Mouse (Mus musculus): ENCODE results near the gene Ank2. TPM values are rescaled to one million over a fixed set of nuclear protein-coding genes. Genes with fewer than 3 reads are reported as not detected.

The Ank2 gene
- polyA plus RNA-seq, 1 experiment: 1.1 TPM

DNA sequence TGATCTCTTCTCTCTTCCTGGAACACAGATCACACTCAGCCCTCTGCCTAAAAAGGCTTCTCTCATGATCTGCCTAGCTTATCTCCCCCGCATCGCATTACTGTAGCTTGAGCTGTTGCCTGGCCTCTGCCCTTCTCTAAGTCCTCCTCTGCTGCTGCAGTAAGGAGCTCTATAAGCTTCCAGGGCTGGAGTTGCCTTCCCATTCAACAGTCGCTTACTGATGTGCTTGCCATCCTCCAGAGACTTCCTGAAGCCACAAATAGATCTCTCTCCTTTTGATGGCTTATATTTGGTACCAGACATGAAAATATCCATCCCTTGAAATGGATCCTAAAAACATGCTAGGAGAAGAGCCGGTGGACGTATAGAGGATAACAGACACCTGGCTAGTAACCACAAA lies 290.3 kb downstream of the Ank2 start:
- TF ChIP-seq POLR2A (IDR thresholded peaks at IDR 0.05; ENCODE audit: low read depth, low read length): no peak
- no peak for TF ChIP-seq CTCF (IDR thresholded peaks at IDR 0.05; ENCODE audit: extremely low read depth, insufficient read length, insufficient replicate concordance, low read depth, low read length)
- 84% methylated on average over 5 of the region's 5 CpGs for WGBS
- H3K36me3 ChIP-seq (ENCODE audit: control insufficient read depth, insufficient read depth, low read length): no peaks in the 10 kb centered on the region
- no peaks in the 10 kb centered on the region for H3K4me1 ChIP-seq (ENCODE audit: control insufficient read depth, insufficient read depth, insufficient read length, low read length)
- H3K27ac ChIP-seq (ENCODE audit: insufficient read depth, low read depth, low read length): no peak overlapping the region
- no peak overlapping the region for H3K4me3 ChIP-seq (ENCODE audit: low read depth, low read length)
- H3K27me3 ChIP-seq (ENCODE audit: control insufficient read depth, insufficient read depth, low read length): no peaks in the 10 kb centered on the region

DNA sequence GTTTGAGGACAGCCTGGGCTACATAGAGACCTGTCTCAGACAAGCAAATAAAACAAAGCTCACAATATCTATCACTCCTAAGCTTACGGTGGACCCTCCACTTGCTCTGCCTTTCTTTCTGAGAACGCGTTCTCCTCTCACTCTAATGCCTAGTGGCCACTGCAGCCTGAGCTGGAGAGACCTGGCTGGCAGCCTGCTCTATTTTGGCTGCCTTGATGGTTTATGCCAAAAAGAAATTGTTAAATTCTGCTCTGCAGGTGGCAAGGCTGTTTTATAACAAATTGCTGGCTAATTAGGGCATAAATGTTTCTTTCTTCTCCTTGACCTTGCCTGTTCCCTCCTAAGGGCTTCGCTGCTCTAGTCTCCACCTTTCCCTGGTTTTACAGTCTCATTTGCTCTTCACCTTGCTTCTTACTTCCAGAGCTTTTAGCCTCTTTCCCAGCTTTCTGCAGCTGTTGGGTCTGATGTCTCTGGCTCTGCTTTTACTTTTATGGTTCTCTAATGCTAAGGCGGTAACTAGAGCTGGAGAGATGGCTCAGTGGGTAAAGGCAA lies 293.2 kb downstream of the Ank2 start:
- Histone ChIP-seq H3K4me1 (ENCODE audit: control insufficient read depth, insufficient read depth, insufficient read length, low read length) (no peaks in the 10 kb centered on the region), H3K4me3 (ENCODE audit: low read depth, low read length) (no peak overlapping the region), H3K36me3 (ENCODE audit: control insufficient read depth, insufficient read depth, low read length) (no peaks in the 10 kb centered on the region), H3K27ac (ENCODE audit: insufficient read depth, low read depth, low read length) (no peak overlapping the region), H3K27me3 (ENCODE audit: control insufficient read depth, insufficient read depth, low read length) (no peaks in the 10 kb centered on the region)
- 91% methylated on average over 5 of the region's 5 CpGs for WGBS
- TF ChIP-seq CTCF (IDR thresholded peaks at IDR 0.05; ENCODE audit: extremely low read depth, insufficient read length, insufficient replicate concordance, low read depth, low read length) (no peak), POLR2A (IDR thresholded peaks at IDR 0.05; ENCODE audit: low read depth, low read length) (no peak)

DNA sequence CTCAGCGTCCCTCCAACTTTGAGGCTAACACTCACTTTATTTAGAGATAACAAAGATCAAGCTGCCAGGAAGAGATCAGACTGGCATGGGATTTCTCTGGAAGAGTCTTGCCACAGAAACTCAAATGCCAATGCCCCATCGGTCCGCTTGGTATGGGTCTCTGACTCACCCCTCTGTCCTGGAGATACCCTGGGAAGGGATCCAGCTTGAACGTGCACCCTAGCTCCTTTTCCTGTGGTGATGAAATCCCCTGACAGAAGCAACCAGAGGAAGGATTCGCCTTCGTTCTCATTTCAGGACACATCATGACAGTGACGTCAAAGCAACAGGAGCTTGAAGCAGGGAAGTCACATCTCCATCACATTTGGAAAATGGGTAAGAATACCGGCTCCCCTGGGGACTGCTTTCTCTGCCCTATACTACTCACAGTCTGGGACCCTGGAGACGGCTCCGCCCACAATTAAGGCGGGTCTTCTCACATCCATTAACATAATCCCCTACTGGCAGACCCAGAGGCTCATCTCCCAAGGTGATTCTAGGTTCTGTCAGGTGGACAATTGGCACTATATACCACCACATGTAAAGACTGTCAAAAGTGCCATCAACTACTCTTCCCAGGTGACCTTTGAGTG lies 296.6 kb downstream of the Ank2 start:
- no peak overlapping the region for H3K4me3 ChIP-seq (ENCODE audit: low read depth, low read length)
- H3K36me3 ChIP-seq (ENCODE audit: control insufficient read depth, insufficient read depth, low read length): no peaks in the 10 kb centered on the region
- H3K27me3 ChIP-seq (ENCODE audit: control insufficient read depth, insufficient read depth, low read length): no peaks in the 10 kb centered on the region
- TF ChIP-seq CTCF (IDR thresholded peaks at IDR 0.05; ENCODE audit: extremely low read depth, insufficient read length, insufficient replicate concordance, low read depth, low read length): no peak
- no peak for TF ChIP-seq POLR2A (IDR thresholded peaks at IDR 0.05; ENCODE audit: low read depth, low read length)
- 44% methylated on average over 11 of the region's 11 CpGs for WGBS
- H3K27ac ChIP-seq (ENCODE audit: insufficient read depth, low read depth, low read length): no peak overlapping the region
- H3K4me1 ChIP-seq (ENCODE audit: control insufficient read depth, insufficient read depth, insufficient read length, low read length): no peaks in the 10 kb centered on the region

DNA sequence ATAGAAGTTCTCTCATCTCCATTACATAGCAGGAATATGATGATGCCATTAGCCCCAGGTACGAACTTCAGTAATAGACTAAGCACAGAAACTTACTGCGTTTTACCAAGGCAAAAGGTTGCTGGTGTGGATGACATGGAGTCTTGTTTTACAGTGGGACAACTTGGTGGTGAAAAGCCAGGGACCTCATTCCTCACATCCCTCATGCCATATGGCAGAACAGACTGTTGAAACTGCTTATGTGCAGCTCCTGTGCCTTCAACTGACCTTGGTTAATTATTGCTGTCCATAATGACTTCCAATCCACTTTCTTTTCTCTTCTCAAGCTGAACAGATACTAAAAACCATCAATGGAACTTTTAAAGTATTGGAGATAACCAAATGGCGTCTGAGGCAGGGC lies 298.4 kb downstream of the Ank2 start:
- no peaks in the 10 kb centered on the region for H3K4me1 ChIP-seq (ENCODE audit: control insufficient read depth, insufficient read depth, insufficient read length, low read length)
- TF ChIP-seq POLR2A (IDR thresholded peaks at IDR 0.05; ENCODE audit: low read depth, low read length) (no peak), CTCF (IDR thresholded peaks at IDR 0.05; ENCODE audit: extremely low read depth, insufficient read length, insufficient replicate concordance, low read depth, low read length) (no peak)
- WGBS: 73% methylated on average over 3 of the region's 3 CpGs

DNA sequence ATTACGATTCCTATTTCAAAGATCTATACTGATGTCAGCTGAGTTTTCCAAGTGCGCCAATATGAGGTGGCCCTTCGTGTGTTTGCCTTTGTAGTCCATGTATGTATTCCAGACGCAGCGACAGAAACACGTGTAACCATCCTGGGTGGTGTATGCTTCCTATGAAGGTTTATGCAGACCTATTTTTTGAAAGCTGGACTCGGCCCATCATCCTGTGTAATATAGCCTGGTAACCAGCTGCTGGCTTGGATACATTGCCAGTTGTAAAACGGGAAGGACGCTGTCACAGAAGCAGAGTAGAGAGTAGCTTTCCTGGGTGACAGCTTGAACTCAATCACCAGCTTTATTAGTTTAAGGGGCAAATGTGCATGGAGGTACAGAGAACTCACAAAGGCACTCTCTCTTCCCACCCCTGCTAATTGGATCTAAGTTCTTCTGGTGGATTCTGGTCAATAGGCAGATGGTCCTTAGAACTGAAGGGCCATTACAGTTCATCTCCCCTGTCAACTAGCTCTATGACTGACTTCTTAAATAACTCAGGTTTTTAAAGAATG lies 300.0 kb downstream of the Ank2 start:
- WGBS: 87% methylated on average over 9 of the region's 9 CpGs
- no peaks in the 10 kb centered on the region for H3K27me3 ChIP-seq (ENCODE audit: control insufficient read depth, insufficient read depth, low read length)
- H3K4me1 ChIP-seq (ENCODE audit: control insufficient read depth, insufficient read depth, insufficient read length, low read length): no peaks in the 10 kb centered on the region
- no peak overlapping the region for H3K27ac ChIP-seq (ENCODE audit: insufficient read depth, low read depth, low read length)
- TF ChIP-seq CTCF (IDR thresholded peaks at IDR 0.05; ENCODE audit: extremely low read depth, insufficient read length, insufficient replicate concordance, low read depth, low read length): no peak
- no peak overlapping the region for H3K4me3 ChIP-seq (ENCODE audit: low read depth, low read length)
- no peaks in the 10 kb centered on the region for H3K36me3 ChIP-seq (ENCODE audit: control insufficient read depth, insufficient read depth, low read length)

More for the DNA sequence above, 298.4 kb downstream of the Ank2 start:
- H3K4me3 ChIP-seq (ENCODE audit: low read depth, low read length): no peak overlapping the region
- no peaks in the 10 kb centered on the region for H3K27me3 ChIP-seq (ENCODE audit: control insufficient read depth, insufficient read depth, low read length)
- H3K36me3 ChIP-seq (ENCODE audit: control insufficient read depth, insufficient read depth, low read length): no peaks in the 10 kb centered on the region
- no peak overlapping the region for H3K27ac ChIP-seq (ENCODE audit: insufficient read depth, low read depth, low read length)

DNA sequence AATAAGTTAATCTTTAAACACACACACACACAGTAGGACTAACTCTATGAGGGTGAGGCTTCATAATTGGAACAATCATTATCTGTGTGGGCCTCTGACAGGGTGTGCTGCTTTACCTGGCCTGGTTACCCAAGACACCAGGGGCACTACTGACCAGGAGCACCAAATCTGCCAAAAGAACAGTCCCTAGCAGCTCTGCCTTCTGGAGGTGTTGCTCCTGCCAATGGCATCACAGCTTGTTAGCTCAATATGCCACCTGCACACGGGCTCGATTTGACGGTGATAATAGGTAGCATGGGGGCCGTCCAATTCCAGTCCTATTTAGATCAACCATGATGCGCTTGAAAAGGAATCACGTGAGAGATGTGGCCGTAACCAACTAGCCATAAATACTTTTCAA lies 300.5 kb downstream of the Ank2 start:
- no peak overlapping the region for H3K4me3 ChIP-seq (ENCODE audit: low read depth, low read length)
- TF ChIP-seq CTCF (IDR thresholded peaks at IDR 0.05; ENCODE audit: extremely low read depth, insufficient read length, insufficient replicate concordance, low read depth, low read length): no peak
- no peak for TF ChIP-seq POLR2A (IDR thresholded peaks at IDR 0.05; ENCODE audit: low read depth, low read length)
- no peak overlapping the region for H3K27ac ChIP-seq (ENCODE audit: insufficient read depth, low read depth, low read length)
- H3K36me3 ChIP-seq (ENCODE audit: control insufficient read depth, insufficient read depth, low read length): no peaks in the 10 kb centered on the region
- H3K27me3 ChIP-seq (ENCODE audit: control insufficient read depth, insufficient read depth, low read length): no peaks in the 10 kb centered on the region
- no peaks in the 10 kb centered on the region for H3K4me1 ChIP-seq (ENCODE audit: control insufficient read depth, insufficient read depth, insufficient read length, low read length)
- 93% methylated on average over 7 of the region's 7 CpGs for WGBS

DNA sequence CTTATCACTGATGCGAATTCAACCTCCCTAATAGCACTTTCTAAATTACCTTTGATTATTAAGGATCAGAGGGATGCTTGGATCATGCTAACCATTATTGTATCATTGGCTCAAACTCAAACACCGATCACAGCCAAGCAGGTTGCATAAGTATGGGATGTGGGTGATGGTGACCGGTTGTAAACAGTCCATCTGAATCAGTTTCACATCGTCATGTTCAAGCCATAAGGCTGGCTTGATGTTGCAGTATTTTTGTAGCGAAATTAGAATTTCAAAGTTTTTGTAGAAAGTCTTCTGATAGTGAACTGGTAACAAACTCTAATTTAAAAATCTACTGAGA lies 310.4 kb downstream of the Ank2 start:
- 83% methylated on average over 5 of the region's 5 CpGs for WGBS
- Histone ChIP-seq H3K4me1 (ENCODE audit: control insufficient read depth, insufficient read depth, insufficient read length, low read length) (no peaks in the 10 kb centered on the region), H3K27me3 (ENCODE audit: control insufficient read depth, insufficient read depth, low read length) (no peaks in the 10 kb centered on the region), H3K4me3 (ENCODE audit: low read depth, low read length) (no peak overlapping the region), H3K36me3 (ENCODE audit: control insufficient read depth, insufficient read depth, low read length) (no peaks in the 10 kb centered on the region), H3K27ac (ENCODE audit: insufficient read depth, low read depth, low read length) (no peak overlapping the region)
- TF ChIP-seq CTCF (IDR thresholded peaks at IDR 0.05; ENCODE audit: extremely low read depth, insufficient read length, insufficient replicate concordance, low read depth, low read length) (no peak), POLR2A (IDR thresholded peaks at IDR 0.05; ENCODE audit: low read depth, low read length) (no peak)

All from small intestine, adult 2 months (tissue).